Mouse (Mus musculus): ENCODE measurements around the gene Adamts6. TPM values are rescaled to one million over a fixed set of nuclear protein-coding genes. Genes with fewer than 3 reads are reported as not detected.

Gene Adamts6
- total RNA-seq, 2 experiments from 2014 or later = 3.6 to 5.4 TPM

DNA sequence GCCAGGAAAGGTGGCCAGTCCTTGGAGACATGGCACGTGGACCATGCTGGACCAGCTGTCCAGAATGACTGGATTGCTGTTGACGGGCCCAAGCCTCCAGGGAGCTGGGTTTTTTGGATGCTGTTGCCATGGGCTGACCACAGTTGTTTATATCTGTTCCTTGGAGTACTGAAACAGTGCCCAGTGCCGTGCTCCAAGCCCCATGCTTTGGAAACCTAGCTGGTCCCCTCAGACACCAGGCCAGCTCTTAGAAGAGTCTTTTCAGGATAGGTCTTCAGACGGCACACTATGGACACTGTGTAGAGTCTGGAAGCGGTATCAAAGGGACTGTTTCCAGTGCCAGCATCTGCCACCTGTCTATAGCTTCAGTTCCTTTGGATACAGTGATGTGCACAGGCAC, 223.1 kb downstream of the Adamts6 start:
- no peak for DNase-seq (ENCODE audit: extremely low spot score in 1 of 2, low spot score in 1 of 2)

DNA sequence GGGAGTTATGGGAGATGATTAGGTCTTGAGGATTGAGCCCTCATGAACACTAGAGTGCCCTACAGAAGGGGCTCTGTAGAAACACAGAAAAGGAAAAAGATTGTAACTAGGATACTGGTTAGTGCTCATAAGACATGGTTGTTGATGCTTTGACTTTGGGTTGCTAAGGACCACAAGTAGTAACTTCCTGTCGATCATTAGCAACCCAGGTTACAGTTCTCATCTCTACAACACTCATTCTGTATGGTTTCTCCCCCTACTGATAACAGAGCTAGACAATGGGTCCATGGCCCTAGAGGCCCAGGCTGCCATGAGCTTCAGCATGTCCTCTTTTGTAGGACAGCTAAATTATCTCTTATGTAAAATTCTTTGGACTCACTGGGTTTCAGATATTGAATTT, 227.4 kb downstream of the Adamts6 start:
- no peak for DNase-seq (ENCODE audit: extremely low spot score in 1 of 2, low spot score in 1 of 2)

DNA sequence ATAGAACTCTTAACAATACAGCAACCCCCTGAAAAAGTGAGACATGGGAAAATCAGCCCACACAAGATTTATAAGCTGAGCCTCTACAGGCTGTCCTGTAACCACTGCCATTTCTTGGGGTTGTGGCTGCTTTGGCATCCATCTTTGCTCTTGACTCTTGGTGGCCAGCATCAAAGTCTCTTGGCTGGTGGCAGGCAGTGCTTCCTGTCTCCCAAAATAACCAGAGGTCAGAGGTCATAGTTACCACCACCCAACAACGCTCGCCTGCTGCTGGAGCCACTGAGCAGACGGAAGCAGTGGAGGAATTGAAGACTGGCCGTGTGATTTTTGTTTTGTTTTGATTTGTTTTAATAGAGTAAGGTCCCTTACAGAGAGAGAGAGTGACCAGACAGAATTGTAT, 228.5 kb downstream of the Adamts6 start:
- DNase-seq (ENCODE audit: extremely low spot score in 1 of 2, low spot score in 1 of 2) = no peak

DNA sequence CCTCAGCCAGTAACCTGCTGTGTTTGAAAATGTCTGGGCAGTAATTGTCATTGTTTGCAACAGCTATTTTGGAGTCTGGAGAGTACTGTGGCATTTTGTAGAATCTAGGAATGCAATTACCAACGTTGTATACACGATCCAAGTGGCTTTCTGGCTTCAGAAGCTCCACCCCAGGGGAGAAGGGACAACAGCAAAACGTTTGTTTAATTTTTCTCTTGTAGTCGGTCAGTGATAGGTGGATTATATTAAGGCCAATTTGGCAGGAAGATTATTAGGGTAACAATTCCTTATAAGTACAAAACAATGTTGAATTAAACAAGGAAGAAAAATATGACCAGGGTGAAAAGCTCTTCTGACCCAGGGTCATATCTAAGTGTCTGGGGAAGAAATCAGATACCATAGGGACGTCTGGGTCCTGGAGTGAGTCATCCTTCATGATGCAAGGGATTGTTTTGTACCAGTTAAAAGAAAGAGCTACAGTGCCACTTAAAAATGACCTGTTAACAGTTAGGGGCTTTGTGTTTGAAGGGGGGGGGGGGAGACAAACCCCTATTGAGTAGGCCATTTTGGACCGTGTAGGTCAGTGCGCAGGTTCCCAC, 229.2 kb downstream of the Adamts6 start:
- DNase-seq (ENCODE audit: extremely low spot score in 1 of 2, low spot score in 1 of 2) = no peak

DNA sequence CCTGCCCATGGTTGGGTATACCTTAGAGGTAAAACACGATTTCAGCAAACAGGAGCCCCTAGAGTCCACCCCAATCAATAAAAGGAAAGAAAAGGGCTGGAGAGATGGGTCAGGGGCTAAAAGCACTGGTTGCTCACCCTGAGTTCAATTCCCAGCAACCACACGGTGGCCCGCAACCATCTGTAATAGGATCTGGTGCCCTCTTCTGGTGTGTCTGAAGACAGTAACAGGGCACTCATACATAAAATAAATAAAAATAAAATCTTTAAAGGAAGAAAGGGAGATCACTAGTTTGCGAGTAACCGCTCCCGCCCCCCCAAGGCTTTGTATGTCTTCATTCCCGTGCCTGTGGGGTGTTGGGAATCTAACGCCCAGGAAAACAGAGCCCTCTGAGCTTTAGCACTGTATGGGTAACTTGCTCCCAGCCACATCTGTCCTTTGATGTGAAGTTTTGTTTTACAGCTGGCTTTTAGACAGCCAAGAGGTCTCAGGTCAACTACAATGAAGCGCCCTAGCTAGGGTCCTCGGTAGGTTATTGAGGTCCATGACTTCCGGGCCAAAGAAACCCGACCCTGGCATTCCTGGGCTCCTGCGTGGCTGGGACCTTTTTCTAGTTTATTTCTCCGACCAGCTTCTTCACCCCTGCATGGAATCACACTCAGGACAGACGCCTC, 230.1 kb downstream of the Adamts6 start:
- no peak for DNase-seq (ENCODE audit: extremely low spot score in 1 of 2, low spot score in 1 of 2)

DNA sequence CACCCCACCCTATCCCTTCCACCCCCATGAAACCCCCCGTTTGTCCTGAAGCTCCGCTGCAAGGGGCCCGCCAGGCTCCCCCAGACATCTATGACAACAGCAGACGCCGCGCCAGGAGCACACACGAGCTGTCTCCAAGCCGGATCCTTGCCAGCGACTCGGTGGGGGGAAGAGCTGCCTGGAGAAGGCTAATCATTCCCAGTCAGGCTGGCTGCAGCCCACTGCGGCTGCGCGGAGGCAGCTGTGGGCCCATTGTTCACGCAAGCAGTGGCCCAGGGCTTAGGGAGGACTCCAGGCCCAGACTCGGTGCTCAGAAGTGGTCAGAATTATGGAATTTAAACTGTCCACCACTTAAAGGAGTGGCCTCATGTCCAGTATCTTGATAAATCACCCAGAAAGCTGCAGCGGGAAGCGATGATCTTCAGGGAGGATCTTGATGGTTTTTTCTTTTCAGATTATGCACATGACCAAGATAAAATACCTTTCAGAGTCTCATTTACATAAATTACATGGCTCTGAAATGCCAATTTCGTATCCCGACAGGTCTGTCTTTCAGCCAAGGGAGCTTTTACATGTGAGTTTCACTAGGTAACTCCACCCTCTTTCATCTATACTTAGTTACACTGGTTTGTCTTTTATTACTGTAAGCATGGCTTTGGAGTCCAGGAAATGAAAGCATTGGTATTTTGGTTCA, 230.8 kb downstream of the Adamts6 start:
- DNase-seq (ENCODE audit: extremely low spot score in 1 of 2, low spot score in 1 of 2) = peak; percentile 73 to 79

DNA sequence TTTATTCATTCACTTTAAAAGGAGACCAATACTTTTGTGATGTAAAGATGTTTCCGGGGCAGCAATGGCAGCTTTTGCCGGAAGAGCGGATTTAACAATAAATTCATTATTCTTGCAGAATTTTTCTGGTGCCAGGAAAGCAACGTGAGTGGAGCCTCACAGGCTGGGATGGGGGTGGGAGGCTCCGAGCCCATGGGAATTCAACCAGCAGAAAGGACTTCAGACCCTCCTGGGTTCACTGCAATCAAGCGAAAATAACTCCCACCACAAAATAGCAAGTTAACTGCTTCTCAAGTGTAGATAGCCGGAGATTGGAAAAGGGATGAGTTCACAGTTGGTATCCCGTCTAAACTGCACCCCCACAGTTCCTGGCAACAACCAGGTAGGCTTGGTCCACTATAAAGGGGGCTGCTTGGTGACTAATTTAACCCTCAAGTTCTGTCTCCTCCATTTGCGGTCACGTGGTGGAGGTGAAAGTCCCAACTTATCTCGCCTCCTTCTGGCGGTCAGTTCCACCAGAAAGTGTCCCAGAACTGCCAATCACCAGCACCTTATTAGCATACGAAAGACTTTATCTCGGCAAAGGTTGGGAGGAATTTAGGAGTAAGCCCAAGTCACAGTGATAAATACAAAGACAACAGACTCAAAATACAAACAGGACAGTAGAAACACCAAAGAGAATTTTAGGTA, 231.5 kb downstream of the Adamts6 start:
- DNase-seq (ENCODE audit: extremely low spot score in 1 of 2, low spot score in 1 of 2) = peak in 1 of 2 experiments; percentile 15

DNA sequence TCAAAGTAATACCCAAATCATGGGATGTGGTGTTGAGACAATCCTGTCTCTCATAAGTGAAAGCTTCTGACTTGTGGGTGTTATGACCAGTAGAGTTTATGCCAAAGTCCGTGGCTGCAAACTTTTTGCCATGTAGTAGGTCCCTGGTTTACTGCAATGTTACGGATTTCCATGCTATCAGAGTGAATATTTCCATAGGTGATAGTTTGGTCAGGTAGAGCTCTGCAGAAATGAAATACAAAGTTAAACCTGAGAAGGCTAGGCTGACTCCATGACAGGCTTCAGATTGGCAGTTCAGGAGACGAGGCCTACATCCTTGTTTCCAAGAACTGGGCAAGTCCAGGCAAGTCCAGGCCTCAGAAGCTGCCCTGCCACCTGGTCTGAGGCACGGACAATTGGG, 232.3 kb downstream of the Adamts6 start:
- DNase-seq (ENCODE audit: extremely low spot score in 1 of 2, low spot score in 1 of 2) = no peak

DNA sequence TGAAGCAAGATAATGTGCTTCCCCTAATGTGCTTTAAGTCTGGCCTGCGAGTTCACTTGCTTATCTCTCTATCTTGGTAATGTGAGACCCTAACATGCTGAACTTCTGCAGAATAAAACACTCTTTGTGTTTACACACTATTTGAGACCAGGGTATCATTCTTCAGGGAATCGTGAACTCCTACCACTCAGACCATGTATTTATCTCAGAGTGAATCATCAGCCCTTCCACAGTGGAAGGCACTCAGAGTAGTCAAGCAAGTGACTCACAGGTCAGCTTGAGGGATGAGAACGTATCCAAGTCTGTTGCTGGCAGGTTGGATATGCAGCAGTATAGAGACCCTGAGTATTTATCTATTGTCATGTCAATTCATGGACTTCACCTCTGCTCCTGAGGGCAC, 232.8 kb downstream of the Adamts6 start:
- no peak for DNase-seq (ENCODE audit: extremely low spot score in 1 of 2, low spot score in 1 of 2)

DNA sequence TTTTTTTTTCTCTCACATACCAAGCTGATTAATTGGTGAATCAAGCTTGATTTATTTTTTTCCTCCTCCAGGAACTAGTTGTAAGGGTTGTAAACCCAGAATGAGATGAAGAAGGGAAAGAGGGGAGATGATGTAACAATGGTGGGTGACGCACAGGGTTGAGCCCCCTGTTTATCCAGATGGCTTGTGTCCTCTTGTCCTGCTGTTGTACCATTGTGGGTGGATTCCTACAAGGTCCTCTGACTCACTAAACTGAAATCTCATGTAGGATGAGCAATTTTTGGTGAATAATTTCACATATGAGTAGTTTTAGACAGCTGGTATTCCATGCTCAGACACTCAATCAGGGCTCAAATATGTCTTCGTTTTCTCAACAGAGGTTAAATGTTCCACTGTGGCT, 233.9 kb downstream of the Adamts6 start:
- no peak for DNase-seq (ENCODE audit: extremely low spot score in 1 of 2, low spot score in 1 of 2)

DNA sequence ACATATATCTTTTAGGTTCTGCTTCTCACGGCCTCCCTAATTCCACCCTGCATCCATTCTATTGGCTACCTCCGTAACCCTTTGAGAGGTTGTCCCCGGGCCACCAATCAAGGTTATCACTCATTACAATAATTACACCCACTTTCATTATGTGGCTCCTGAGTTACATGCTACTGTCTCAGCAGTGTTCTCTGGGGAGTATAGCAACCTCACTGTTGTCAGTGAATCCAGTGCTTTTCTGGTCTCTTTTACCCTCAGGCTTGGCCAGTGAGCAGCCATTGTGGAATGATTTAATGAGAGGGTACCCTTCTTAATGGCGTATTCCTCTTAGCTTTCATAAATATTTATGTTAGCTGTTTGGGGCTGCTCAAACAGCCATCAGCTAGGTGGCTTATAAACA, 238.0 kb downstream of the Adamts6 start:
- DNase-seq (ENCODE audit: extremely low spot score in 1 of 2, low spot score in 1 of 2) = no peak

DNA sequence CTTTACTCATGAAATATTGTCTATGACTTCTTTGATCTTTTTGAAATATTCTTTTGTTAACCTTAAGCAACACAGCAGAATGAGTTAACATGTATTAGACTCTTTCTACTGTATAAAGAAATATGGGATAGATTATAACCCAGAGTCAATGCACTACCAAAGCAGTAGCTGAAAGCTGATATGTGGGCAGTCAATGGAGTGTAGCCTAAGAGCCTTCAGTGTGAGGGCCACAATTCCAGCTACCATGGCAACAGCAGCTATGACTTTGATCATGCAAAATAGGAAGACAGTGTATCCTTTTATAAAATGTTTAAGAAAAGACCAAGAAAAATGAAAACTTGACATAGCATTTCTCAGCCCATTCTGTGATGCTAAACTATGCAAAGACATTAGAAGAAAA, 241.6 kb downstream of the Adamts6 start:
- no peak for DNase-seq (ENCODE audit: extremely low spot score in 1 of 2, low spot score in 1 of 2)

DNA sequence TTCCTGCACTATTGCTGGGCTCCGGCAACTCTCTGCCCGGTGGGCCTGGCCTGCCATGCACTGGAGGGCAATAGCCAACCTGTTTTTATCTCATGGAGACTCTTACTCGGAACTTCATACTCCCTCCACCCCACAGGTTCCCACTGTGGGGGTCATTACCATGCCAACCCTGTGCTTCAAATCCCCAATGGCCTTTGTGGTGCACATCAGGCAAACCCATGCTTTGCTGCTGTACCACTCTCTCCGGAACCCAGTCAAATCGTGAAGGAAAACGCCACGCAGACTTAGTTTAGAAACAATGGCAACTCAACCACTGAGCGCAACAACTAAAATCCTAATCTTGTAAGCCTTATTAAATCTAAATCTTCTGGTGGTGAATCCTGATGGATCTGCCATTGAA, 244.2 kb downstream of the Adamts6 start:
- DNase-seq (ENCODE audit: extremely low spot score in 1 of 2, low spot score in 1 of 2) = no peak

DNA sequence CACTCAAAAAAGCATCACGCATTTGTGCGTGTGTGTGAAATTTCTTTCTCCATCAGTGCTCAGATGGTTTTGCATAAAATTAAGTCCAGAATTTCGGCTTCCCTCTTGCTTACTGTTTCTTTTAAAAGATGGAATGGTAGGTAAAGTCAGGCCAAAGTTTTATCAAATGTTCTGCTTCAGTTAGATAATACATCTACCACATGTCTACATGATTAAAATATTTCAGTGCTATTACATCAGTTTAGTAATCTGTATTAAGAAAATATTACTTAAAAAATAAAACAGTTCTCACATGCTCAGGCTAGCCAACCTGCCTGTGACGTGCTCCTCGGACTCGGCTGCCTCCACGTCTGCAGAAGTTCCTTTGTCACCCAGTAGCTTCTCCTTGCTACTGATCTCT, 245.1 kb downstream of the Adamts6 start:
- no peak for DNase-seq (ENCODE audit: extremely low spot score in 1 of 2, low spot score in 1 of 2)

DNA sequence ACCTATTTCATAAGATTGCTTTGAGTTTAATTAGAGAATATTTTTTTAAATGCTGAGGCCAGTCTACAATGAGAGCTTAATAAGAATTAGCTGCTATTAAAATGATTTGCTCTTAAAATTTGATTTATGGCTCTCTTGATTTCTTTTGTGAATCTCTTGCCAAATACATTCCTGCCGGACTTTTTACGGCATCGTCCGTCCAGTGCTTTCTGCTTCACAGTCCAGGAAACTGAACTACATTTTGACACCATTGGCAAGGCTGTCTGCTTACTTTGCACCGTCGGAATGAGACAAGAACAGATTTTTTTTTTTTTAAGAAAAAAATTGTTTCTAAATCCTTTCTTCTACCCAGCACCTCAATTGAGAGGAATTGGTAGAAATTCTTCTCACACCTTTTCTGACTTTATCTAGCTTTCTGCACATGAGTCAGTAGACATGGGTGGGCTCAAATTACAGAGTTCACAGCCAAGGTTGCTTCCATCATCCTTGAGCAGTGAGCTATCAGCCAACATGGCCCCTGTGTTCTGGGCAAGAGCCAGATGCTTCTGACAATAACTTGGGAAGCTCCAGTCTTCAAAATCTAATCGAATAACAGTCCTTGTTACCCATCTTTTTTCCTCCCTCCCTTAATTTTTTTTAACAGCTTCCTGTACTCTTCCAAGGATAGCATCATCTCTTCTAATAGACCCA, 246.3 kb downstream of the Adamts6 start:
- no peak for DNase-seq (ENCODE audit: extremely low spot score in 1 of 2, low spot score in 1 of 2)

DNA sequence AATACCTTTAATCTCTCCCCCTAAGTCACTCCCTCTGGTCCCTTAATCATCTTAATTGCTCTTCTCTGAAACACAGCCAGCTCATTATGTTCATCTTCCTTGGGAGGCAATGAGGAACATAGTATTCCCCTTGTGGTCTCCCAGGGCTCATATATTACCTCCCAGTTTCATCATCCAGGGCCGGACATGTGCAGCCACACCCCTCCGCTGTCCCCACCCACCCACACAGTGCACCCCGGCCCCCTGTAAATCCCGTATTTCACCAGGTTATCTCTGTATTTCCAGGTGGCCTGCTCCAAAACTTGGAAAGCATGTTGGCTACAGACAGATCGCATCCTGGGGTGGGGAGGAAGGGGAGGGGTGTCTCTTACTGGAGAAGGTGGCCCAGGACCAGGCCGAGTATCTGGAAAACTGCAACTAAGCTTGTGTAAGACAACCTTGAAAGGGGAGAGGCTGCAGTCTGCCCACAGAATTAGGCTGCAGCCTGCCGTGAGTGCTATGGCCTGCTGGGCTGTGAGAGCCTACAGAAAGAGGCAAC, 253.3 kb downstream of the Adamts6 start:
- no peak for DNase-seq (ENCODE audit: extremely low spot score in 1 of 2, low spot score in 1 of 2)

DNA sequence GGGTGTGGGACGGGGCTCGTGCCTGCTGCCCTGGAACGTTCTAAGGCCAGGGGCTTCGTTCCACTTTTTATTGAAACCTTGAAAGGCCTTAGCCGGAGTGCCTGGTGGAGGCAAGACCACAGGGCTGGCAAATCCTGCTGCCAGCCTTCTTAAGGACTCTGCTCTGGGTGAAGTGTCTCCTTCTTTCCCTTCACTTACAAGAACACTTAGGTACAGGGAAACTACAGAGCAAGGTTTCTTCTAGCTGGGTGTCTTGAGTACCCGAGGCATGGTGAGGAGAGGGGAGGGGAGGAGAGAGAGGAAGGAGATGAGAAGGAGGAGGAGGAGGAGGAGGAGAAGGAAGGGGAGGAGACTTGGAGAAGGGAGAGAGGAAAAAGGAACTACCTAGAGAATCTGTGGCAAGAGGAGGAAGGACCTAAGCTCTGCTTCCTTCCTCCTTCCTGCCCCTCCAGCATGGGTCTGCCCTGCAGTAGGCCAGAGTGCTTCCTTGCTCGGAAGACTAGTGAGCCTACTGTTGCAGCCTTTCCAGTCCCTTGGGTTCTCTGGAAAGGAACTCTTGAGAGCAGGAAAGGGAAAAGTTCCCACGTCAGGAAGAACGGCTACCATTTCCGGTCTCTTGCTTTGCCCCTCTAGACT, 254.6 kb downstream of the Adamts6 start:
- DNase-seq (ENCODE audit: extremely low spot score in 1 of 2, low spot score in 1 of 2) = no peak

DNA sequence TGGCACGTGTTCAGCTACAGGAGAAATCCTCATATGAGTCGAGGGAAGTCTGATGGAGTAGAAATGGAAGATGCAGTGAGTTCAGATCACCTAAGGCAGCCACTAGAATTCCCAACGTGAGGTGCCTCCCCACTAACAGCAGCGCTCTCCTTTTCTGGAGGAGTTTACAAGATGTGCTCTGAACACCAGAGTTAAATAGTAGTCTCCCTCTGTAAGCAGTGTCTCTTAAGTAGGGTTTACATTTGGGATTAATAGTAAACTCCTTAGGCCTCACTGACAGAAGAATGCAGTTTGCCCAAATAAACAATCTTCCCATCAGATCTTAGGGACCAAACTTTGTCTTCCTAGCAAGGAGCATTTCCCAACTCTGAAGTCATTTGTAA, 255.1 kb downstream of the Adamts6 start:
- no peak for DNase-seq (ENCODE audit: extremely low spot score in 1 of 2, low spot score in 1 of 2)
